Mouse (Mus musculus): ENCODE measurements around the gene Tldc2.

GRCm38 (mm10) chr2:157119075-157119474, 32.2 kb downstream of the Tldc2 start:
- TF ChIP-seq CTCF (IDR thresholded peaks at IDR 0.05; ENCODE audit: insufficient read depth, low read length) (no peak), POLR2A (IDR thresholded peaks at IDR 0.05; ENCODE audit: borderline replicate concordance, extremely low read depth, low read depth, low read length) (no peak)

Data from lung, adult 2 months (tissue).